Mouse (Mus musculus) heart, adult 10 weeks (tissue): Measurements from ENCODE around the gene Kmt2c. TPM values are rescaled to one million over a fixed set of nuclear protein-coding genes. Genes with fewer than 3 reads are reported as not detected.

ENCODE experiments used
- polyA plus RNA-seq: library from polyadenylated mRNA; stranded (reverse); fragments of 350-450 nt; fragmentation: Illumina TruSeq; extraction: RNeasy Lipid Tissue Mini Kit (QIAGEN cat#74804); gene quantifications from one replicate; pipeline ENCODE4 v1.2.3, GENCODE M21; 2014; ENCODE audit warnings: low read depth, low replicate concordance

Gene Kmt2c
- polyA plus RNA-seq: 20.8 TPM

GRCm38 (mm10) chr5:25498346-25498820 is at the start of gene Kmt2c:
TSS of gene Kmt2c (minus strand) at chr5:25498783.

GRCm38 (mm10) chr5:25515767-25516166 is 17.2 kb upstream of the Kmt2c start, which contains the start of gene Cct8l1:
TSS of gene Cct8l1 (plus strand) at chr5:25516067.

GRCm38 (mm10) chr5:25222752-25223702 is 275.6 kb downstream of the Kmt2c start, which contains the start of gene E130116L18Rik:
TSS of gene E130116L18Rik (minus strand) at chr5:25223153.

Other genes with a start within 250 kb of the Kmt2c start
- 0.24 TPM for gene Cct8l1, start 17.3 kb upstream of the Kmt2c start, polyA plus RNA-seq
- 5.9 TPM for gene Xrcc2, start 207.0 kb upstream of the Kmt2c start, polyA plus RNA-seq